Mouse (Mus musculus) brain, embryonic 14.5 days (tissue): ENCODE results near the gene Glo1. TPM values are rescaled to one million over a fixed set of nuclear protein-coding genes. Genes with fewer than 3 reads are reported as not detected.

Experiments used
- DNase-seq: peaks from one replicate; pipeline ENCODE4 v3.0.0-alpha.2; 2011; ENCODE audit warnings: low read depth
- CTCF ChIP-seq: fragments of 200-500 bp; IDR thresholded peaks from 2 replicates; pipeline ENCODE4 v1.5.1; 2012; ENCODE audit warnings: inconsistent platforms, mild to moderate bottlenecking, moderate library complexity, borderline replicate concordance; ENCODE audit not compliant: insufficient read depth, insufficient read length; ENCODE audit errors: extremely low read depth
- POLR2A ChIP-seq: fragments of 200-500 bp; IDR thresholded peaks from 2 replicates; pipeline ENCODE4 v1.6.1; 2012; ENCODE audit warnings: mild to moderate bottlenecking, inconsistent platforms, borderline replicate concordance; ENCODE audit not compliant: poor library complexity, insufficient read depth, insufficient read length, severe bottlenecking; ENCODE audit errors: extremely low read depth
- polyA plus RNA-seq: library from polyadenylated mRNA; depleted of rRNA; stranded (reverse); fragments of >200 nt; gene quantifications from 2 replicates; pipeline ENCODE4 v1.2.3, GENCODE M21; 2012

Gene Glo1
- polyA plus RNA-seq, 1 experiment = 74.8 TPM

DNA sequence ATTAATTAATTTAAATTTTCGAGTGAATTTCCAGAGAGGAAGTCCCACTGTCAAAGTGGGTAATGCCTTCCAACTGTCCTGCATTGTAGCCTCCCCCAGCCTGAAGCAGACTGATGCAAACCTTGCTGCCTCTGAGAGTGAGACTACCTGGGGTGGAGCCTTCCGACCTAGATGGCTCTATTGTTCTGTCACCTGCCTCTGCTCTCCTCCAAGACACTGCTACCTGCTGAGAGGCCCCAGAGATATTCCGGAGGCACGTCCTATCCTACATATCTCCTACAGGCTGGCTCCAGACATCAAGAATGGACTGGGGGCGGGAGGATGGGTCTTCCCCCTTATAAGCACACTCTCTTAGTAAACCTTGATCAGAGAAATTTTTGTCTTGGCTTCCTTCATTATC is 28.4 kb downstream of the Glo1 start:
- no peak for TF ChIP-seq POLR2A
- no peak for TF ChIP-seq CTCF
- DNase-seq = no peak

DNA sequence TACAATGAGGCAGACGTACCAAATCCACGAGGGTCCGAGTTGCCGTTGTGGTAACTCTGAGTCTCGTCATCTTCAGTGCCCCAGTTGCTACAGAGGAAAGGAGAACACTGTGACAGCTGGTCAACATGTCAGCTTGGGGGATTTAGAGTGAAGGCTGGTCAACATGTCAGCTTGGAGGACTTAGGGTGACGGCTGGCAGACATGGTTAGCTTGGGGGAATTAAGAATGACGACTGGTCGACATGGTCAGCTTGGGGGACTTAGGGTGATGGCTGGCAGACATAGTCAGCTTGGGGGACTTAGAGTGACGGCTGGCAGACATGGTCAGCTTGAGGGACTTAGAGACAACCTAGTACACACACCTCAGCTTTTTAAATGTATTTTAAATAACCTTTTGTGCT is 28.9 kb downstream of the Glo1 start:
- TF ChIP-seq CTCF (no peak), POLR2A (no peak)

DNA sequence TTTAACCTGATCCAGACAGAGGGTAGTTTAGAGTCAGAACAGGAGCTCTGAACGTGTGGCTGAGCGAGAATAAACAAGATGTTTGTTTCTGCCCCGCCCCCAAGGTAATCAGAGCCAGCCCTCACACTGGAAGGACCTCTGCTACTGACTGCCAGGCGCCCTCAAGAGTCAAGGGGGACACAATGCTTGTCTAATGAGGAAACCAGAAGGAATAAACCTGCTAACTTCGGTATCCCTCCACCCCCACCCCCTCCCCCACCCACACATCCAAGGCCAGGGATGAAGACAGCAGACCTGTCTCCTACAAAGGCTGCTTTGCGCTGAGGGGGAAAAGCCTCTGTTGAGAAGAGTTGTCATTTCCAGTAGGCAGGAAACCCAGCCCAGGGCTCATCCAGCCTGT is 31.8 kb downstream of the Glo1 start:
- no peak for TF ChIP-seq CTCF
- no peak for TF ChIP-seq POLR2A
- DNase-seq = no peak

More for the DNA sequence above, 28.9 kb downstream of the Glo1 start:
- DNase-seq = no peak

DNA sequence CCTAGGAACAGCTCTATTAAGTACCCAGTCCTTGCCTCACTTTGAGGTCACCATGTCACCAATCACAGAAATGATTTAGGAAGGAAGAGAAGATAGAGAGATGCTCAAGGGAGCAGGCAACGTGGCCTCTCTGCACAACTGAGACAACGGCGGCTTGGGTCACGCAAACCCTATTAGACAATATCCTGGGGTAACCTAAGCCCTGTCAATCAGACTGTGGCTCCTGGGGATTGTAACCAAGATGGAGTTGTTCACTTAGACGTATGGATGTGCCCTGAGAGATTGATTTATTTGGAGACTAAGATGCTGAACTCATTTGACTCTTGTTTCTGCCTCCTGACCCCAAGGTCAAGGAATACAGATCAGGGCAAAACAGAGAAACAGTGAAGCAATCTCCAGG is 32.3 kb downstream of the Glo1 start:
- no peak for DNase-seq
- TF ChIP-seq POLR2A = no peak
- no peak for TF ChIP-seq CTCF

DNA sequence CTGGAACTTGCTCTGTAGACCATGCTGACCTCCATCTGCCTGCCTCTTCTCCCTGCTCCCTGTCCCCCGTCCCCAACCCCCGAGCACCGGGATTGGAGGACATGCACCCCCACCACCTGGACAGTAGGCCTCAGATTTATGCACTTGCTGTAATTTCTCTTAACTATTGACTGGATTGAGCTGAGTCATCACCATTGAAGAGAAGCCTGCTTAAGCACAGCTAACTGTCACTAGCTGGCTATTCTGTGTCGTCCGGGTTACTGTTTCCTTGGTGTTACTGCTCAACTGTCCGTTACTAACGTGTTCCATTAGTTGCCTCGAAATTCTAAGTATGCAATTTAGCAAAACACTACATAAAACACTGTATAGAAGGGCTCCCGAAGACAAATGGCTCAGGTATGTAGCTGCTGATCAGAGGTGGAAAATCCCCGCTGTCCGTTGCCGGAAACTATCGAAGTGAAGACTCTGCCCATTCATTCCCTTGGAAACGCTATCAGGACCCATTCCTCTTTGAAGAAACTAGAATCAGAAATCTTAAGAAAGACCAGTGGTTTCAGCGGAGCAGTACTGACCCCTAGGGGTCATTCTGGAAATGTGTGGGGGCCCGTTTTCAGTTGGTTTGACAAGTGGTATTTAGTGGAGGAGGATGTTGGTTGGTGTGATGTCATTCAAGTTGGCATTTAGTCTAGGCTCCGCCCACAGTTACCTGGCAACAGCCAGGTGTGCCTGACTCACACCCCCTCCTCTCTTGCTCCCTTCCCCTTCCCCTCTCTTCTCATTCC is 36.1 kb downstream of the Glo1 start:
- peak; percentile 83 for DNase-seq

DNA sequence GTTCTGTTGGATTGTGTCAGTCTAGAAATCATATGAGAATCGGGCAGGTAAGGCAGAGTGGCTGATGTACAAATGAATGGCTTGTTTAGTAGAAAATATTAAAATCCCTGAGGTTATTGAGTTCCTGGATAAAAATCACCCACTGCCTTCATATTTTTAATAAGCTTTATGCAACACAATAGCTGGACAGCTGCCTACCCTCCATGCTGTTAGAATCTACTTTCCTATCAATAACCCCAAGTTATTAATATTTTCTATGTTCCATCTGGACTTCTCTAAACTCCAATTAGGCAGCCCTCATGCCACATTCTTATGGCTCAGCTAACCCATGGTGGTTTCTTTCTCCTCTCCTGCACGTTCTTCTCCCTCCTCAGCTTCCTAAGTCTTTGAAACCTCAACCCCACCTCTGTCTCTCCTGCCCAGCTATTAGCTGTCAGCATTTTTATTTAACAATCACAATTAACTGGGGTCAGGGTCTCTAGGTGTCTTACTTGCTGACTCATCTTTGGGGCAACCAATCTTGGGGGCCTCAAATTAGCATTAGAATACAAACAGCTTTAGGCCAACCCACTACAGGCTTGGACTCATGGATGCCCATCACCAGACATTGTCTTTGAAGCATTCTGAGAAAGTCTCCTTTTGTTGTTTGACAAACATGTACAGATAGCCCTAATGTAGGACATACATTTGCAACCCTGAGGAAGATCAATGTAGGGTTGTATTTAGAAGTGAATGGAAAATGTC is 43.2 kb downstream of the Glo1 start:
- no peak for DNase-seq
- no peak for TF ChIP-seq POLR2A
- no peak for TF ChIP-seq CTCF

More for the DNA sequence above, 36.1 kb downstream of the Glo1 start:
- no peak for TF ChIP-seq POLR2A
- peak; percentile 69; the same call in 1 of the 2 replicates for TF ChIP-seq CTCF

DNA sequence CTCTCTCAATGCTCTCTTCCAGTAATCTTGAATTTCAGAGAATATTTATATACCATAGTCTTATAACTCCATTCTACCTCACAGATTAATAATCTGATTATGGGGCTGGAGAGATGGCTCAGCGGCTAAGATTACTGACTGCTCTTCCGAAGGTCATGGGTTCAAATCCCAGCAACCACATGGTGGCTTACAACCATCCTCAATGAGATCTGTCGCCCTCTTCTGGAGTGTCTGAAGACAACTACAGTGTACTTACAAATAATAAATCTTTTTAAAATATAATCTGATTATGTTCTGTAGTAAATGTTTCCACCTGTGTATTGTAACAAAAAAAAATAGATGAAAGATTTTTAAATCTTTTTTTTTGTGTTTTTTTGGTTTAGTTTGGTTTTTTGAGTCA is 44.4 kb downstream of the Glo1 start:
- no peak for DNase-seq
- no peak for TF ChIP-seq CTCF
- no peak for TF ChIP-seq POLR2A

DNA sequence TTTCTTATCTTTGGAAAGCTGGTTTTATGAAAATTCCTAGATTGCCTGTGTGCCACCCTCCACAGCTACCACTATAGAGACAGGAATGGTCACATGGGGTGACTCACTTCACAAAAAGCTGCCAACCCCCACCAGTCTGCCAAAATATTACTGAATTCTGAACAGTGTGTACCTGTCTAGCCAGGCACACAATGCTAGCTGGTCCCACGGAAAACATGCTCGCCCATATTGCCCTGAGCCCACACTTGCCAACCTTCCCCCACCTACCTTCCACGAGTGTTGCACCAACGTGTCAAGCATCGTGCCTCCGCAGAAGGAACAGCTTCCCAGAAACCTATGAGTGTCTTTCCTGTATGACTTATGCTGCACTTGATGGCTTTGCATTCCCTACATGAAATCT is 45.5 kb downstream of the Glo1 start:
- TF ChIP-seq CTCF = no peak
- TF ChIP-seq POLR2A = no peak
- no peak for DNase-seq

DNA sequence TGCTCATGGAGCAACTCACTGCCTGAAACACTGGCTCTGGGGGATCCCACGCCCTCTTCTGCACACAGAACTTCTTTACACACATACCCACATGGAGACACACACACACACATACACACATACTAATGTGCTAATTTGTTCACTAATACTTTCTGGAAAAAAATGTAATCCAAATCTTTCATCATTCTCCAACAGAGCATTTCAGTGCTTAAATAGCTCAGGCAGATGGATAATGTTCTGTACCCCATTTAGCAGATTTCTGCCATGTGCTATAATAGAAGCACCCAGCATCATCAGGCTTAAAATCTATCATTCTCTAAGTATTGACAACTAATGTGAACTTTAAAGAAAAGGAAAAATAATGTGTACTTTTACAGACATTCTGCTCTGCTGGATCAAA is 45.9 kb downstream of the Glo1 start:
- no peak for DNase-seq
- TF ChIP-seq CTCF (no peak), POLR2A (no peak)

DNA sequence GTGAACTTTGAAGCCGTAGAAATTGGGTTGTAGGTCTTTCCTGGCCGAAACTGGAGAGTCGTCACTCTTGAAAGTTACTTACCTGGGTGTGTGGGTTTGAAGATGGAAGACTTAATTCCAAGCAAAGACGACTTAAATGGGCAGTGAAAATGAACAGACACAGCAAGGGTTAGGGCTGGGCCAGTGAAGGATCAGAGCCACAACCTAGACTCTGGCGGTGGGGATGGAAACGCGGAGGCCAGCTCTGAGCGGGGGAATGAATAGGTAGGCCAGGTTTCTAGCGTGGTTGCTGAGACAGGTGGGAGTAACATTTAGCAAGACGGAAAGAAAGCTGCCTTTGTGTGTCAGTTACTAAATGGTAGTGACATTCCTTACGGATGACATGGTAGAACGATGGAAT is 49.7 kb downstream of the Glo1 start:
- TF ChIP-seq CTCF = no peak
- DNase-seq = no peak

DNA sequence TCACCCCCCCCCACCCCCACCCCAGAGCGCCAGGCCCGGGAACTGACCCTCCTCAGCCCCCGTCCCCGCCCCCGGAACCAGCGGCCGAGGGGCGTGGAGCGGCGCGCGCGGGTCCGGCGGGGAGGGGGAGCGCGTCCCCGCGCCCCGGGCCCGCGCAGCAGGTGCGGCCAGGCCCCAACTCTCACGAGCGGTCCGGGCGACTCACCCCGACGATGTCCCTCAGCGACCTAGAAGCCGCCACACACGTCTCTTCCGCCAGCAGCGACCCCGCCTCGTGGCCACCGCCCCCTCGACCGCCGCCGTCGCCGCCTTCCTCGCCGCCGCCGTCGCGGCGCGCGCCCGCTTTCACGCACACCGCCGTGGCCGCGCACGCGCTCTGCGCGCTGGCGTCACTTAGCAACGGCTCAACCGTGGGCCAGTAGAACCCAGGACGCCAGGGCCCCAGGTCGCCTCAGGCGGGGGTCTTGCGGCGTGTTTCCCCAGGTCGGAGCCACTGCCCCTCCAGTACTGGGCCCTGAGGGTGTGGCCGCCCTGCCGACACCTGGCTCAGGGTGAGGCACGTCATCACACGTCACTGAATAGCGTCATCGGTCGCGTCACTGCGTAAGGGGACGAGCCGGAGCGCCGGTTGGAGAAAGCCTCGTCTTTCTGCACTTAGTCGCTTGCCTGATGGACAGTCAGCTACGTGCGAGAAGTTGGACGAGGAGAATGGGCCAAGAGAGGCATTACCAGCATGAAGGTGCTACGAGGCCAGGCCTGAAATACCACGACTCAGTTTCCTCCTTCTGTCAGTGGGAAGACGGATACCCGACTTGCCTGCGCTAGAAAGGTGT is 50.5 kb downstream of the Glo1 start, which contains the start of gene Btbd9:
Gene Btbd9, minus strand, starts transcription at position 548 of the 833 bp plus-strand sequence.
- peak; percentile 94 for DNase-seq
- TF ChIP-seq CTCF (no peak), POLR2A (peak; percentile 76)
